Mouse (Mus musculus) embryo, embryonic 9.5 days (tissue): ENCODE data around the gene H2-T22.
A peak's percentile ranks its signal among the peaks of the same experiment; 100 is the strongest.
"Not testable (repeated sequence)": the region's sequence is repeated elsewhere in the genome, so short reads cannot be mapped to it uniquely, and the experiment has no call there.

Source experiments
- DNase-seq: peaks from one replicate; pipeline ENCODE4 v3.0.0-alpha.2; 2017; ENCODE audit errors: extremely low spot score

H2-T22 gene

DNA sequence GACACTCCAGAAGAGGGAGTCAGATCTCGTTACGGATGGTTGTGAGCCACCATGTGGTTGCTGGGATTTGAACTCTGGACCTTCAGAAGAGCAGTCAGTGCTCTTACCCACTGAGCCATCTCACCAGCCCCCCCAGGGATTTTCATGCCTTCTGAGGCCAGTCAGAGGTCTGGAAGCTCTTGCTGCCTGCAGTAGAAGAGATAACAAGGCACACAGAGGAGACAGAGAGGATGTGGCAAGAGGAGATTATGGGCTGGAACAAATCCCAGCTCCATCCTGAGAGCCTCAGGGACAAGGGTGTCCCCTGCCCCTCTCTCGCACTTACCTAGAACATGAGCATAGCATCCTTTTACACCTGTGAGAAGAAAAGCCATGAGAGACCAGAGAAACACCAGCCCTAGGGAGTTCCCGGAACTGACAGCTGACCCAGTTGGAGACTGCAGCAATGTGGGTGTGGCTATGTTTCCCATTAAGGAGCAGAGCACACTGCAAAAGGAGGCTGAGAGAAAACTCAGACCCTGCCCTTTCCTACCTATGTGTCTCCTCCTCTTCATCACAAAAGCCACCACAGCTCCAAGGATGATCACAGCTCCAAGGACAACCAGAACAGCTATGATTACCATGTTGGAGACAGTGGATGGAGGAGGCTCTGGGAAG, 12.4 kb downstream of the H2-T22 start:
- DNase-seq: not testable (repeated sequence)

DNA sequence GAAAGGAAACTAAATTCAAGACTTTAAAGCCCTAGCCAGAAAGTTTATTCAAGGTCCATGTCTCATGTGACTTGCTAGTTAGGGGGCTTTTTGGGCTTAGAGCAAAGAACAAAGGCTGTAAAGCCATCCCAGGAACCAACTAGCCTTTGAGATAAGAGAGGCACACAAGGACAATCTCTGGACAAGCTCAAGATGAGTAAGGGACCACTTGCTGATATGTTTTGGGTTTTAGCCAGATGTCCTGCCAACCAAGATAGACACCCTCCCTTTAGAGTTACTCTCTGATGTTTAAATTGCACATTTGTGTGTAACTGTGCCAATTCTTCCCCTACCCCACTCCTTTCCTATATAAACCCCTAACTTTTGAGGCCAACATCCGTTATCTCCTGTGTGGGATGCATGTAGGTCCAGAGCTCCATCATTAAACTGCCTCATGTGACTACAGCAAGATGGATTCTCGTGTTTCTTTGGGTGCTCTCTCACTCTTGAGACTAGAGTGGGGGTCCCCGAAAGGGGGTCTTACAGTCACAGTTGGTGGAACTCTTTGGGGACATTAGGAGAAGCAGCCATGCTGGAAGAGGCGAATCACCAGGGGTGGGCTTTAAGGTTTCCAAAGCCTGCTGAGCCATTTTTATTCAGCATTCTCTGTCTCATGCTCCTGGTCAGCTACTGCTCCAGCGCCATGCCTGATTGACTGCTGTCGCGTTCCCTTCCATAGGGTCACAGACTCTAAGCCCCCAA, 13.5 kb downstream of the H2-T22 start:
- no peak for DNase-seq

DNA sequence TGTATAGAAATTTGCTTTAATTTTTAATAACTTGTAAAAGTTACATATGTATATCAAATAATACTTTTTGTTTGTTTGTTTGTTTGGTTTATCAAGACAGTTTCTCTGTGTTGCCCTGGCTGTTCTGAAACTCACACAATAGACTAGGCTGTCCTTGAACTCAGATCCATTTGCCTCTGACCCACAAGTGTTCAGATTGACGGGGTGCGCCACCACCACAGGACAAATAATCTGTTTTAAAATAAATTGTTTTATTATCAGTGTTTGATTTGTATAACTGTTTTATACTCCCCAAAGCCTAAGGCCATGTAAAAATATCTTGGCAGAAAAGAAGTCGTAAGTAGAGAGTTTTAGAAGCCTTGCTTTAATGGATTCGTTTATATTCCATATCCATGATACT, 14.9 kb downstream of the H2-T22 start:
- DNase-seq: no peak

GRCm38 (mm10) chr17:36025901-36026300, 16.6 kb downstream of the H2-T22 start:
- DNase-seq: no peak

DNA sequence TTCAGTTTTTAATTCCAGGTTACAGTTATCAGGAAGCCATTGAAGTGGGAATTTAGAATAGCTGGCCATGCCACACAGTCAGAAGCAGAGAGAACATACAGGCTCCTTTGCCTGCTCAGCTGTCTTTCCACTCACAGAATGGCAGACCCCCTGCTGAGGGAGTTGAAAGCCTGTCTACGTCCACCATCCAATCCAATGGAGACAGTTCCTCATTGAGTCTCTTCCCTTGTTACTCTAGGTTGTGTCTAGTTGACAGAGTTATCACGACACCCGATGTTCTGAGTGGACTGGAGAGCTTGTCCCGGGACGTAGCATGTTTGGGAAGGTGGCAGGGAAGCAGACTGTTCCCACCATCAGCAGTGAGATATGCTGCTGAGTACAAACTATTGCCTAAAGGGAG, 17.4 kb downstream of the H2-T22 start:
- DNase-seq: no peak

DNA sequence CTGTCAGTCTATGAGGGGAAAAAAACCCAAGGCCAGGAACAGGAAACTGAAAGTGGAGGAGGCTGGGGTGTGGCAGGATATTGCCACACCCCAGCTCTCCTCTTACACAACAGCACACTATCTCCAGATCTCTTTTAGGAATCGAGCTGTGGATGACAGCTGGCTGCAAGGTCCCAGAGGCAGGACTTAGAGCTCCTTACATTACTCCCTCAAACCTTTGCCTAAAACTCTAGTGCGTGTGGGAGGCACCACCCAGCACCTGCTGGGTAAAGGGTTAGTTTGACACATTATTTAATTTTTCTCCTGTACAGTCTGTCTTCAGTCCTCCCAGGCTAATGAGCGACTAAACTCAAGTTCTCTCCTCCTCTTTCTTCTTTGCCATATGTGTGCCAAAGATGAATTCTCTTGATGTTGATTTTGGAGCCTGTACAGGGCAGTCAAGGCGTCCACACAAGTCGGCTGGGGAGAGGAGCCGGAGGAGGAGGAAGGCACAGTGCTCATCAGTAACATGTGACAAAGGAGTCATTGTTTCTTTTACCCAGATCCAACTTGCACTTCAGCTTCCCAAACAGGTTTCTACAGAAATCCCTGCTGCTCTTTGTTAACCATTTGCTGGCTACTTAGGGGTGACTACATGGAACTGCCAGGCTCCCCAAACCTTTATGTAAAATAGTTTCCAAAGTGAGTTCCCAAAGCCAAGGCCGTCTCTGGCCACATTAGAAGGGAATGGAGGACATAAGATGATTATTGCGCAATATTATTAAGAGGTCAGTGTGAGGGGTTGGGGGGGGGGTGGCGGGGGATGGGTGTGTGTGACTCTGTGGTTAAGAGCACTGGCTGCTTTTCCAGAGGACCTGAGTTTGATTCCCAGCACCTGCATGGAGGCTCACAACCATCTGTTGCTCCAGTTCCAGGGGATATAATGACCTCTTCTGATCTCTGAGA, 18.6 kb downstream of the H2-T22 start:
- DNase-seq: no peak

GRCm38 (mm10) chr17:36022922-36023321, 19.6 kb downstream of the H2-T22 start:
- DNase-seq: no peak

DNA sequence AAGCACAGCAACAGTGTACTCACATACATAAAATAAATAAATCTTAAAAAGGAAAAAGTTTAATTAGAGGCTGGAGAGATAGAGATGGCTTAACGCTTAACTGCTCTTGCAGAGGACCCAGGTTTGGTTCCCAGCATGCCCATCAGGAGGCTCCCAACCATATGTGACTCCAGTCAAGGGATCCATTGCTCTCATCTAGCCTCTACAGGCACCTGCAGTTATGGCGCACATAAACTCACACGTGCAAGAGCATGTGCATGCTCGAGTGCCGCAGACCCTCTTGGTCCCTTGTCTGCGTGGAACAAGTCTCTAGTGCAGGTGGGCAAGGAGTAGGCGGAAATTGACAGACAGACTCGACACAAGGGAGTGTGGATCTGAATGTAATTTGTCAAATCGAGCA, 20.4 kb downstream of the H2-T22 start:
- DNase-seq: no peak

GRCm38 (mm10) chr17:36021309-36021708, 21.2 kb downstream of the H2-T22 start:
- DNase-seq: no peak

- peak; percentile 37 for DNase-seq
Observed at GRCm38 (mm10) chr17:36020191-36021073, 22.1 kb downstream of the H2-T22 start, which contains the start of gene H2-T24. H2-T24 (minus strand) TSS chr17:36020560.

GRCm38 (mm10) chr17:36019519-36019918, 23.0 kb downstream of the H2-T22 start:
- DNase-seq: no peak

DNA sequence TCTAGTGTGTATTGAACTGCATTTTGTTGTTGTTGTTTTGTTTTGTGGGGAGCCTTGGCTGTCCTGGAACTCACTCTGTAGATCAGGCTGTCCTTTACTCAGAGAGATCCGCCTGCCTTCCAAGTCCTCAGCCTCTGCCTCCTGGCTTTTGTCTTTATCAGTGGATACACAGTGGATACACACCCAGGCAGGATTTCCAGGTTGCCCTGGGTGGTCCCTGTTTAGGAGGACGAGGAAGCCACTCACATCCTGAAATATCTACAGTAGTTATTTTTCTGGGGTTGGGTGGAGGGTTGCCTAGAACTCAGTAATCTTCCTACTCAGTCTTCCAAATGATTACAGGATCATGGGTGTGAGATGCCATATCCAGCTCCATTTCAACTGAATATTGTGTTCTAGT, 23.6 kb downstream of the H2-T22 start:
- DNase-seq: no peak

GRCm38 (mm10) chr17:36017046-36017445, 25.5 kb downstream of the H2-T22 start:
- no peak for DNase-seq

- DNase-seq: no peak
Observed at GRCm38 (mm10) chr17:36014977-36015376, 27.6 kb downstream of the H2-T22 start.

DNA sequence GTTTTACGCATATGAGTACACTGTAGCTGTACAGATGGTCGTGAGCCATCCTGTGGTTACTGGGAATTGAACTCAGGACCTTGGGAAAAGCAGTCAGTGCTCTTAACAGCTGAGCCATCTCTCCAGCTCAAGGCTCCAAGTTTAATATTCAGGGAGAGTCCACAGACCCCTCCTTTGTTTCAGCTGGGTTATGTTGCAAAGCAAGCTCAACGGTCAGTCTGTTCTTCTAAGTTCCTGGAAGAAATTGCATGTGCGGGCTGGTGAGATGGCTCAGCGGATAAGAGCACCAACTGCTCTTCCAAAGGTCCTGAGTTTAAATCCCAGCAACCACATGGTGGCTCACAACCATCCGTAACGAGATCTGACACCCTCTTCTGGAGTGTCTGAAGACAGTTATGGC, 38.1 kb downstream of the H2-T22 start:
- not testable (repeated sequence) for DNase-seq

GRCm38 (mm10) chr17:36003331-36003730, 39.2 kb downstream of the H2-T22 start:
- no peak for DNase-seq

- no peak for DNase-seq
Observed at GRCm38 (mm10) chr17:36001966-36002365, 40.6 kb downstream of the H2-T22 start.

GRCm38 (mm10) chr17:36001121-36001897, 41.2 kb downstream of the H2-T22 start:
- DNase-seq: no peak

- no peak for DNase-seq
Observed at GRCm38 (mm10) chr17:36000349-36000748, 42.2 kb downstream of the H2-T22 start.

- DNase-seq: no peak
Observed at GRCm38 (mm10) chr17:35999356-35999755, 43.2 kb downstream of the H2-T22 start.
